13 mouse cellular contexts compared by ENCODE assay signal in the genomic region with DNA sequence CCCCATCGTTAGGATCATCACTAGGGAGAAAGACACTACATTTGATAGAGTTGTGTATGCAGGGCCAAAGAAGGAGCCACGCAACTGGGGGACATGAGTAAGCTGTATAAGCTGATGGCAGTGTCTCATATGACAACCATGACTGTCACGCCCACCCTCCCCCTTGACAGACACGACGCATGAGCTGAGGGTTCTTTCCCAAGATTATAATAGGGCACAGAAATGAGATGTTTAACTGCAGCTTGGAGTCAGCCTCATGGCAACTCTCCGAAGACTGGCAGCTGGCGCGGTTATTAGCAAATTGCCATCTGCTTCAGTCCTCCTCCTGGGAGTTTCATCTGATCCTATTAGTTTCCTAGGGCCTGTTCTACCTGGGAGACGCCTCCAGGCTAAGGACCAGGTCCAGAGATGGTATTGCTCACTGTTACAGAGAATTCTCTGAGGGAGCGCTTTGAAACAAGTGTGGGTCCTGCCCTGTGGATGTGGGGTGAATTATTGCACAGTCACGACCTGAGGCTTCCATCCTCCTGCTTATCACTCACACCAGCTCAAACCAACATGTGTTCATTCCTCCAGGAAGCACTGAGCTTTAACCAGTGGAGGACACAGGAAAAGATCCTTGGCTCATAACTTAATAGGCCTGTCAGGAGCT.
DNase-seq lines count a peak whose midpoint lies in the region; ATAC-seq and TF ChIP-seq lines count a peak whose summit lies in the region.
"Had no signal": no experiment of that assay in that cellular context is flagged by ENCODE, and none has a peak within 500 bp of the region (broad histone marks: within the 10 kb centered on the region; RNA-seq: fewer than 3 reads in every experiment).

No protein-coding gene starts in this region.

- H3K4me1 ChIP-seq in hindbrain, embryonic 11.5 days (replicated peaks; ENCODE audit: control insufficient read depth, insufficient read depth, low read length) = no peaks in the 10 kb centered on the region
- no peaks in the 10 kb centered on the region for H3K4me1 ChIP-seq in hindbrain, embryonic 16.5 days (ENCODE audit: control insufficient read depth, insufficient read depth, low read depth, low read length)
- no peaks in the 10 kb centered on the region for H3K4me1 ChIP-seq in midbrain, postnatal 0 days (ENCODE audit: insufficient read depth, low read length)

- H3K27ac ChIP-seq in hindbrain, embryonic 11.5 days (ENCODE audit: low read depth, low read length) = no peak overlapping the region
- H3K27ac ChIP-seq in hindbrain, embryonic 16.5 days (ENCODE audit: low read depth, low read length) = no peak overlapping the region
- H3K27ac ChIP-seq in midbrain, postnatal 0 days (ENCODE audit: low read depth, low read length) = no peak overlapping the region

- no peak for ATAC-seq in hindbrain, embryonic 11.5 days (ENCODE audit: low FRiP score)
- no peak for ATAC-seq in hindbrain, embryonic 16.5 days
- ATAC-seq in common myeloid progenitor, adult 5-6 weeks (replicated peaks; ENCODE audit: low read depth, poor library complexity, severe bottlenecking) = peak; percentile 30; the same call in 1 of the 2 replicates
- ATAC-seq in midbrain, postnatal 0 days (ENCODE audit: low FRiP score) = peak; percentile 54; the same call in 1 of the 2 replicates
- ATAC-seq in megakaryocyte progenitor cell, adult 5-6 weeks (replicated peaks; ENCODE audit: poor library complexity) = no peak

- H3K4me2 ChIP-seq in hindbrain, embryonic 11.5 days (replicated peaks; ENCODE audit: low read depth, low read length) = no peak overlapping the region
- H3K4me2 ChIP-seq in hindbrain, embryonic 16.5 days (ENCODE audit: low read length) = no peak overlapping the region
- H3K4me2 ChIP-seq in midbrain, postnatal 0 days (ENCODE audit: low read depth, low read length, poor library complexity, severe bottlenecking) = no peak overlapping the region

- no peaks in the 10 kb centered on the region for H3K36me3 ChIP-seq in hindbrain, embryonic 11.5 days (ENCODE audit: control insufficient read depth, insufficient read depth, low read length)
- no peaks in the 10 kb centered on the region for H3K36me3 ChIP-seq in hindbrain, embryonic 16.5 days (ENCODE audit: control insufficient read depth, insufficient read depth, low read length)
- H3K36me3 ChIP-seq in midbrain, postnatal 0 days (ENCODE audit: insufficient read depth, low read length) = no peaks in the 10 kb centered on the region

- peak; percentile 21 for DNase-seq in hindbrain, embryonic 11.5 days (ENCODE audit: low spot score)
- DNase-seq in layer of hippocampus, adult 8-10 months (ENCODE audit: low spot score in 2 of 2) = peak; percentile 14 to 34
- no peak for DNase-seq in midbrain, postnatal 0 days (ENCODE audit: low spot score)
- DNase-seq in embryo, embryonic 10.5 days (ENCODE audit: low spot score) = no peak
- DNase-seq: adrenal gland, adult 8-10 months; cerebellum, adult 9-11 months; kidney, adult 8-10 months; kidney, postnatal 4 days; liver; lung, adult 18-20 months had no signal

- no peaks in the 10 kb centered on the region for H3K27me3 ChIP-seq in hindbrain, embryonic 11.5 days (ENCODE audit: control insufficient read depth, insufficient read depth, low read length)
- H3K27me3 ChIP-seq in hindbrain, embryonic 16.5 days (replicated peaks; ENCODE audit: control insufficient read depth, insufficient read depth, low read length) = no peaks in the 10 kb centered on the region; the same call in 1 of the 2 replicates
- H3K27me3 ChIP-seq in midbrain, postnatal 0 days (ENCODE audit: insufficient read depth, low read length) = no peaks in the 10 kb centered on the region

- H3K9ac ChIP-seq in hindbrain, embryonic 11.5 days (ENCODE audit: low read depth, low read length) = no peak overlapping the region
- no peak overlapping the region for H3K9ac ChIP-seq in hindbrain, embryonic 16.5 days (ENCODE audit: low read depth, low read length)
- no peak overlapping the region for H3K9ac ChIP-seq in midbrain, postnatal 0 days (replicated peaks; ENCODE audit: low read length, poor library complexity, severe bottlenecking)

- no peak overlapping the region for H3K4me3 ChIP-seq in hindbrain, embryonic 11.5 days (ENCODE audit: low read depth, low read length)
- H3K4me3 ChIP-seq in hindbrain, embryonic 16.5 days (ENCODE audit: low read length) = no peak overlapping the region
- H3K4me3 ChIP-seq in midbrain, postnatal 0 days (ENCODE audit: low read depth, low read length) = no peak overlapping the region

- no peaks in the 10 kb centered on the region for H3K9me3 ChIP-seq in hindbrain, embryonic 11.5 days (ENCODE audit: control insufficient read depth, low read length)
- H3K9me3 ChIP-seq in hindbrain, embryonic 16.5 days (ENCODE audit: control insufficient read depth, low read length) = no peaks in the 10 kb centered on the region
- no peaks in the 10 kb centered on the region for H3K9me3 ChIP-seq in midbrain, postnatal 0 days (ENCODE audit: low read length)

- no peak for TF ChIP-seq CTCF in midbrain, postnatal 0 days (IDR thresholded peaks at IDR 0.05)

- WGBS in hindbrain, embryonic 11.5 days = 80% methylated on average over 11 of the region's 11 CpGs
- WGBS in hindbrain, embryonic 16.5 days = 48% methylated on average over 11 of the region's 11 CpGs
- 55% methylated on average over 11 of the region's 11 CpGs for WGBS in midbrain, postnatal 0 days

Comparison
In these comparisons a context has a peak if more than half of its experiments do, and no peak if none do; other contexts are left out.
1. ATAC-seq: peak in common myeloid progenitor, adult 5-6 weeks (single experiment) and midbrain, postnatal 0 days (single experiment); none in hindbrain, embryonic 11.5 days (single experiment), hindbrain, embryonic 16.5 days (single experiment) and megakaryocyte progenitor cell, adult 5-6 weeks (single experiment).
2. DNase-seq: peak in hindbrain, embryonic 11.5 days (single experiment) and layer of hippocampus, adult 8-10 months (2 of 2); none in midbrain, postnatal 0 days (single experiment) and embryo, embryonic 10.5 days (single experiment).